Mouse (Mus musculus): ENCODE measurements at regions not wholly inside any gene's neighbourhood (a gene's known extent, or its start where the extent isn't known, plus 50 kb on each side); places are given as distances from the start of the nearest gene placed in this dataset.

GRCm38 (mm10) chr13:16382936-16383511 lies 371.4 kb downstream of the Inhba start:
- H3K9me3 ChIP-seq (replicated peaks; ENCODE audit: control insufficient read depth, low read length) = no peaks in the 10 kb centered on the region
- H3K9ac ChIP-seq (replicated peaks; ENCODE audit: low read depth, low read length) = no peak overlapping the region
- no peaks in the 10 kb centered on the region for H3K27me3 ChIP-seq (ENCODE audit: control insufficient read depth, insufficient read depth, low read length)
- ATAC-seq (ENCODE audit: insufficient read depth, low read depth) (no peak), DNase-seq (ENCODE audit: low spot score) (no peak)
- no peak overlapping the region for H3K4me3 ChIP-seq (ENCODE audit: low read depth, low read length)
- WGBS = 59% methylated on average over 5 of the region's 5 CpGs
- H3K36me3 ChIP-seq (replicated peaks; ENCODE audit: control insufficient read depth, insufficient read depth, low read length) = no peaks in the 10 kb centered on the region
- TF ChIP-seq EP300 (IDR thresholded peaks at IDR 0.05; ENCODE audit: low read depth) = no peak
- TF ChIP-seq CTCF (IDR thresholded peaks at IDR 0.05; ENCODE audit: low read depth) = no peak
- H3K27ac ChIP-seq (ENCODE audit: low read depth) = no peak overlapping the region
- no peaks in the 10 kb centered on the region for H3K4me1 ChIP-seq (ENCODE audit: control insufficient read depth, insufficient read depth)
- no peak overlapping the region for H3K4me2 ChIP-seq (ENCODE audit: low read depth, low read length)

- no peak overlapping the region for H3K27ac ChIP-seq (ENCODE audit: low read depth)
- H3K27me3 ChIP-seq (ENCODE audit: control insufficient read depth, insufficient read depth, low read length) = no peaks in the 10 kb centered on the region
- H3K4me1 ChIP-seq (ENCODE audit: control insufficient read depth, insufficient read depth) = no peaks in the 10 kb centered on the region
- H3K36me3 ChIP-seq (replicated peaks; ENCODE audit: control insufficient read depth, insufficient read depth, low read length) = no peaks in the 10 kb centered on the region
- DNase-seq (ENCODE audit: low spot score) (no peak), ATAC-seq (ENCODE audit: insufficient read depth, low read depth) (no peak)
- H3K4me2 ChIP-seq (ENCODE audit: low read depth, low read length) = no peak overlapping the region
- no peak for TF ChIP-seq CTCF (IDR thresholded peaks at IDR 0.05; ENCODE audit: low read depth)
- no peak for TF ChIP-seq EP300 (IDR thresholded peaks at IDR 0.05; ENCODE audit: low read depth)
- no peaks in the 10 kb centered on the region for H3K9me3 ChIP-seq (replicated peaks; ENCODE audit: control insufficient read depth, low read length)
- no peak overlapping the region for H3K4me3 ChIP-seq (ENCODE audit: low read depth, low read length)
- no peak overlapping the region for H3K9ac ChIP-seq (replicated peaks; ENCODE audit: low read depth, low read length)
- 18% methylated on average over 2 of the region's 2 CpGs for whole genome bisulfite sequencing
Observed at GRCm38 (mm10) chr13:16416356-16417019, 404.8 kb downstream of the Inhba start.

GRCm38 (mm10) chr13:16424147-16424546 lies 412.5 kb downstream of the Inhba start:
- no peak overlapping the region for H3K27ac ChIP-seq (ENCODE audit: low read depth)
- no peak for TF ChIP-seq CTCF (IDR thresholded peaks at IDR 0.05; ENCODE audit: low read depth)
- no peak overlapping the region for H3K4me3 ChIP-seq (ENCODE audit: low read depth, low read length)
- H3K9ac ChIP-seq (replicated peaks; ENCODE audit: low read depth, low read length) = no peak overlapping the region
- H3K27me3 ChIP-seq (ENCODE audit: control insufficient read depth, insufficient read depth, low read length) = no peaks in the 10 kb centered on the region
- no peaks in the 10 kb centered on the region for H3K36me3 ChIP-seq (replicated peaks; ENCODE audit: control insufficient read depth, insufficient read depth, low read length)
- DNase-seq (ENCODE audit: low spot score) (no peak), ATAC-seq (ENCODE audit: insufficient read depth, low read depth) (no peak)
- 76% methylated on average over 2 of the region's 2 CpGs for WGBS
- no peaks in the 10 kb centered on the region for H3K9me3 ChIP-seq (replicated peaks; ENCODE audit: control insufficient read depth, low read length)
- no peaks in the 10 kb centered on the region for H3K4me1 ChIP-seq (ENCODE audit: control insufficient read depth, insufficient read depth)
- H3K4me2 ChIP-seq (ENCODE audit: low read depth, low read length) = no peak overlapping the region

GRCm38 (mm10) chr13:16435436-16435835 lies 423.8 kb downstream of the Inhba start:
- Histone ChIP-seq H3K4me2 (ENCODE audit: low read depth, low read length) (no peak overlapping the region), H3K36me3 (replicated peaks; ENCODE audit: control insufficient read depth, insufficient read depth, low read length) (no peaks in the 10 kb centered on the region), H3K4me3 (ENCODE audit: low read depth, low read length) (no peak overlapping the region), H3K9ac (replicated peaks; ENCODE audit: low read depth, low read length) (no peak overlapping the region), H3K9me3 (replicated peaks; ENCODE audit: control insufficient read depth, low read length) (no peaks in the 10 kb centered on the region), H3K27ac (ENCODE audit: low read depth) (no peak overlapping the region), H3K4me1 (ENCODE audit: control insufficient read depth, insufficient read depth) (no peaks in the 10 kb centered on the region), H3K27me3 (ENCODE audit: control insufficient read depth, insufficient read depth, low read length) (no peaks in the 10 kb centered on the region)
- DNase-seq (ENCODE audit: low spot score) (no peak), ATAC-seq (ENCODE audit: insufficient read depth, low read depth) (no peak)
- TF ChIP-seq EP300 (IDR thresholded peaks at IDR 0.05; ENCODE audit: low read depth) = no peak
- TF ChIP-seq CTCF (IDR thresholded peaks at IDR 0.05; ENCODE audit: low read depth) = no peak
- 73% methylated on average over 2 of the region's 2 CpGs for WGBS

GRCm38 (mm10) chr13:16453234-16453633 lies 441.6 kb downstream of the Inhba start:
- no peaks in the 10 kb centered on the region for H3K27me3 ChIP-seq (ENCODE audit: control insufficient read depth, insufficient read depth, low read length)
- no peak overlapping the region for H3K4me2 ChIP-seq (ENCODE audit: low read depth, low read length)
- H3K9me3 ChIP-seq (replicated peaks; ENCODE audit: control insufficient read depth, low read length) = no peaks in the 10 kb centered on the region
- no peaks in the 10 kb centered on the region for H3K4me1 ChIP-seq (ENCODE audit: control insufficient read depth, insufficient read depth)
- no peak overlapping the region for H3K4me3 ChIP-seq (ENCODE audit: low read depth, low read length)
- no peaks in the 10 kb centered on the region for H3K36me3 ChIP-seq (replicated peaks; ENCODE audit: control insufficient read depth, insufficient read depth, low read length)
- ATAC-seq (ENCODE audit: insufficient read depth, low read depth) = no peak
- H3K27ac ChIP-seq (ENCODE audit: low read depth) = no peak overlapping the region
- no peak overlapping the region for H3K9ac ChIP-seq (replicated peaks; ENCODE audit: low read depth, low read length)
- TF ChIP-seq EP300 (IDR thresholded peaks at IDR 0.05; ENCODE audit: low read depth) (no peak), CTCF (IDR thresholded peaks at IDR 0.05; ENCODE audit: low read depth) (no peak)
- DNase-seq (ENCODE audit: low spot score) = no peak

GRCm38 (mm10) chr13:16459743-16460142 lies 448.1 kb downstream of the Inhba start:
- no peak overlapping the region for H3K4me3 ChIP-seq (ENCODE audit: low read depth, low read length)
- DNase-seq (ENCODE audit: low spot score) (no peak), ATAC-seq (ENCODE audit: insufficient read depth, low read depth) (no peak)
- TF ChIP-seq EP300 (IDR thresholded peaks at IDR 0.05; ENCODE audit: low read depth) (no peak), CTCF (IDR thresholded peaks at IDR 0.05; ENCODE audit: low read depth) (no peak)
- H3K9me3 ChIP-seq (replicated peaks; ENCODE audit: control insufficient read depth, low read length) = no peaks in the 10 kb centered on the region
- H3K27me3 ChIP-seq (ENCODE audit: control insufficient read depth, insufficient read depth, low read length) = no peaks in the 10 kb centered on the region
- H3K9ac ChIP-seq (replicated peaks; ENCODE audit: low read depth, low read length) = no peak overlapping the region
- H3K4me2 ChIP-seq (ENCODE audit: low read depth, low read length) = no peak overlapping the region
- H3K4me1 ChIP-seq (ENCODE audit: control insufficient read depth, insufficient read depth) = no peaks in the 10 kb centered on the region
- H3K27ac ChIP-seq (ENCODE audit: low read depth) = no peak overlapping the region
- H3K36me3 ChIP-seq (replicated peaks; ENCODE audit: control insufficient read depth, insufficient read depth, low read length) = no peaks in the 10 kb centered on the region
- 54% methylated on average over 2 of the region's 2 CpGs for WGBS
